Mouse (Mus musculus) midbrain, postnatal 0 days (tissue): ENCODE measurements around the gene Nes. TPM values are rescaled to one million over a fixed set of nuclear protein-coding genes. Genes with fewer than 3 reads are reported as not detected.

Experiments
- ATAC-seq: fragments of 200-750 bp; cut with Nextera tagmentation; 2 replicates; pipeline ENCODE4 v1.8.0; 2017; ENCODE audit warnings: moderate number of reproducible peaks, mild to moderate bottlenecking, moderate TSS enrichment, moderate library complexity; ENCODE audit not compliant: low FRiP score
- DNase-seq: peaks from one replicate; pipeline ENCODE4 v3.0.0-alpha.2; 2015; ENCODE audit warnings: low spot score
- H3K27ac ChIP-seq: fragments of 300-500 bp; sonication (generic); 2 replicates; pipeline ENCODE4 v1.5.1; 2014; ENCODE audit warnings: low read depth, mild to moderate bottlenecking, low read length, mixed read lengths
- H3K27me3 ChIP-seq: fragments of 300-500 bp; sonication (generic); 2 replicates; pipeline ENCODE4 v1.6.1; 2014; ENCODE audit warnings: low read length, control low read depth, mixed read lengths; ENCODE audit not compliant: insufficient read depth
- H3K36me3 ChIP-seq: fragments of 300-500 bp; sonication (generic); 2 replicates; pipeline ENCODE4 v1.6.1; 2014; ENCODE audit warnings: low read length, control low read depth, mixed read lengths; ENCODE audit not compliant: insufficient read depth
- H3K4me1 ChIP-seq: fragments of 300-500 bp; sonication (generic); 2 replicates; pipeline ENCODE4 v1.6.1; 2014; ENCODE audit warnings: mild to moderate bottlenecking, control low read depth, antibody characterized with exemption, low read length, mixed read lengths; ENCODE audit not compliant: insufficient read depth
- H3K4me2 ChIP-seq: fragments of 300-500 bp; sonication (generic); 2 replicates; pipeline ENCODE4 v1.6.1; 2014; ENCODE audit warnings: low read depth, mild to moderate bottlenecking, low read length, mixed read lengths; ENCODE audit not compliant: poor library complexity, severe bottlenecking
- H3K4me3 ChIP-seq: fragments of 300-500 bp; sonication (generic); 2 replicates; pipeline ENCODE4 v1.5.1; 2014; ENCODE audit warnings: low read depth, mild to moderate bottlenecking, low read length, moderate library complexity
- H3K9ac ChIP-seq: fragments of 300-500 bp; sonication (generic); replicated peaks from 2 replicates; pipeline ENCODE4 v1.6.1; 2014; ENCODE audit warnings: mild to moderate bottlenecking, low read length, moderate library complexity, mixed read lengths; ENCODE audit not compliant: poor library complexity, severe bottlenecking
- H3K9me3 ChIP-seq: fragments of 300-500 bp; sonication (generic); 2 replicates; pipeline ENCODE4 v1.6.1; 2016; ENCODE audit warnings: low read length, control low read depth
- CTCF ChIP-seq: IDR thresholded peaks from 2 replicates; pipeline ENCODE4 v1.5.1; 2016; ENCODE audit warnings: antibody characterized with exemption, mild to moderate bottlenecking
- WGBS: fragments of 180-500 bp; shearing (Covaris S2); extraction: QIAGEN DNeasy Blood & Tissue Kit; methylation state at CpG from one replicate; pipeline ENCODE4 v1.1.7; 2014; 5-methylcytosine and 5-hydroxymethylcytosine counted together
- polyA plus RNA-seq: library from polyadenylated mRNA; unstranded; fragments of >200 nt; fragmentation: Nextera tagmentation; extraction: Ambion mirVana; gene quantifications from 2 replicates; pipeline ENCODE4 v1.2.1, GENCODE M21; 2015
- total RNA-seq: library from RNA; depleted of rRNA; stranded (reverse); fragments of >200 nt; gene quantifications from 2 replicates; pipeline ENCODE4 v1.2.3, GENCODE M21; 2014; rRNA removed

The Nes gene
- total RNA-seq (22.4 and 37.1 TPM in 2 replicates), polyA plus RNA-seq (8.2 and 8.8 TPM in 2 replicates)

- H3K4me3 ChIP-seq: peak within 1 kb of the TSS; percentile 48
- ATAC-seq (peak; percentile 63), DNase-seq (peak; percentile 80)
- under 1% methylated on average over 44 of the region's 44 CpGs for WGBS
- H3K4me2 ChIP-seq: peak within 1 kb of the TSS; percentile 92
- peak within 1 kb of the TSS; percentile 54 for H3K9ac ChIP-seq
- no peak for TF ChIP-seq CTCF
- H3K4me1 ChIP-seq: 0 out of 2 replicates have a peak, but pooled peaks cover 3% of the 10 kb centered on the region
- H3K27ac ChIP-seq: no peak within 1 kb of the TSS
- no peaks in the 10 kb centered on the region for H3K9me3 ChIP-seq
- 0 out of 2 replicates have a peak, but pooled peaks cover 11% of the 10 kb centered on the region for H3K27me3 ChIP-seq
- peaks cover 4% of the 10 kb centered on the region; the same call in 1 of the 2 replicates for H3K36me3 ChIP-seq
These were observed at the start of gene Nes for GRCm38 (mm10) chr3:87970939-87971488. TSS of gene Nes (plus strand) at chr3:87971078.

GRCm38 (mm10) chr3:87924996-87925395, 45.9 kb upstream of the Nes start:
- H3K4me2 ChIP-seq: no peak overlapping the region
- ATAC-seq (no peak), DNase-seq (no peak)
- H3K9ac ChIP-seq: no peak overlapping the region
- H3K27ac ChIP-seq: no peak overlapping the region
- 0 out of 2 replicates have a peak, but pooled peaks cover 6% of the 10 kb centered on the region for H3K4me1 ChIP-seq
- H3K27me3 ChIP-seq: no peaks in the 10 kb centered on the region
- H3K36me3 ChIP-seq: peaks cover 43% of the 10 kb centered on the region
- no peaks in the 10 kb centered on the region for H3K9me3 ChIP-seq
- 92% methylated on average over 7 of the region's 7 CpGs for WGBS
- no peak overlapping the region for H3K4me3 ChIP-seq
- TF ChIP-seq CTCF: no peak

- peaks cover 9% of the 10 kb centered on the region for H3K4me1 ChIP-seq
- WGBS: 93% methylated on average over 5 of the region's 5 CpGs
- H3K4me2 ChIP-seq: no peak overlapping the region
- no peak overlapping the region for H3K4me3 ChIP-seq
- DNase-seq (no peak), ATAC-seq (no peak)
- no peak overlapping the region for H3K9ac ChIP-seq
- no peaks in the 10 kb centered on the region for H3K9me3 ChIP-seq
- H3K27ac ChIP-seq: no peak overlapping the region
- H3K27me3 ChIP-seq: no peaks in the 10 kb centered on the region
- TF ChIP-seq CTCF: no peak
- H3K36me3 ChIP-seq: peaks cover 43% of the 10 kb centered on the region
These were observed 43.4 kb upstream of the Nes start for GRCm38 (mm10) chr3:87927452-87927851.

GRCm38 (mm10) chr3:87929341-87930077, 41.4 kb upstream of the Nes start:
- DNase-seq: no peak
- Histone ChIP-seq H3K27ac (peak overlapping the region; percentile 77), H3K36me3 (peaks cover 26% of the 10 kb centered on the region), H3K4me1 (peaks cover 9% of the 10 kb centered on the region), H3K27me3 (no peaks in the 10 kb centered on the region), H3K9ac (peak overlapping the region; percentile 87), H3K4me2 (peak overlapping the region; percentile 69), H3K9me3 (no peaks in the 10 kb centered on the region), H3K4me3 (peak overlapping the region; percentile 88)
- 8% methylated on average over 26 of the region's 26 CpGs for WGBS
- TF ChIP-seq CTCF: no peak
- peak; percentile 41 for ATAC-seq

GRCm38 (mm10) chr3:87930078-87930795, 40.6 kb upstream of the Nes start, which contains the start of the genes Isg20l2 and Rrnad1:
TSS of gene Isg20l2 (plus strand) at chr3:87930314.
TSS of gene Rrnad1 (minus strand) at chr3:87930717.
- under 1% methylated on average over 74 of the region's 78 CpGs for WGBS

More at GRCm38 (mm10) chr3:87930078-87930795, 40.6 kb upstream of the Nes start, which contains the start of the genes Isg20l2 and Rrnad1:
- Histone ChIP-seq H3K27ac (peak within 1 kb of the TSS; percentile 92), H3K36me3 (peaks cover 23% of the 10 kb centered on the region), H3K27me3 (no peaks in the 10 kb centered on the region), H3K4me1 (peaks cover 9% of the 10 kb centered on the region), H3K4me2 (peak within 1 kb of the TSS; percentile 72), H3K9ac (peak within 1 kb of the TSS; percentile 87), H3K4me3 (peak within 1 kb of the TSS; percentile 88), H3K9me3 (no peaks in the 10 kb centered on the region)
- TF ChIP-seq CTCF: peak; percentile 81
- peak; percentile 98 for DNase-seq
- peak; percentile 98 for ATAC-seq
